Mouse (Mus musculus) Muller cell, postnatal 12 days (primary cell): ENCODE data around the gene Knop1.

Source experiments
- DNase-seq: peaks from one replicate; pipeline ENCODE4 v3.0.0-alpha.2; 2015; ENCODE audit errors: inconsistent ontology term

The Knop1 gene

DNA sequence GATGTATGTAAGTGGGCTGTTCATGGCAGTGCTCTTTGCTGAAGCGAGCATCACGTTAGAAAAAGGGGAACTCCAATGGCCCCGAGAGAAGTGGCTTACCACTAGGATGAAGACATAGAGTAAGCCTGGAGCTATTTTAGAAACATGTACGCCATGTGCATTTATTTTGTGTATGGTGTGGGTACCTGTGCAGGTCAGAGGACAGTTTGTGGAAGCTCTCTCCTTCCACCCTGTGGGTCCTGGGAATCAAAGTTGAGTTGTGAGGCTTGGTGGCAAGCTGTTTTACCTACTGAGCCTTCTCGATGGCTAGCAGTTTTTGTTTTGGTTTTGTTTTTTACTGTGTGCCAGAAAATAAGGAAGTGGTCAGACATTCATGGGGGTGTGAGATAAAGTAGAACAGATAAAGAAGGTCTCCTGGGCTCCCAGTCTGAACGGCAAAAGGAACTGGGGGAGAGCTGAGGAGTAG lies 57.9 kb downstream of the Knop1 start:
- DNase-seq: no peak

DNA sequence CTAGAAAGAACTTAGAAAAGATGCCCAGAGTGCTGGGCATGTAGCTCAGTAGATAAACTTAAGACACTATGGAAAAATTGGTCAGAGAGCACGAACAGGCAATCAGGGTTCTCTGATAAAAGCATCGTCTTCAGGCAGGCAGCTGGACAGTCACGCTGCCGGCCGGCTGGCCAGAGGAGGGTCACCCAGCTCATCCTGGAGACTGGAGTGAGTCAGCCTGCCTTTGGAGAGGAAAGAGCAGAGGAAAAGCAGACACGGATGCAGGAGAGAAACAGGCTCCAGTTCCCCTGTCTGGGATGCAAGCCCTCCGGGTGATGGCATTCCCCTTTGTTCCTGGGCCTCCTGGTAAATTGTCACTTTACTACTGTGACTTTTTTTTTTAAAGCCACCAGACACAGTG lies 58.5 kb downstream of the Knop1 start:
- no peak for DNase-seq

DNA sequence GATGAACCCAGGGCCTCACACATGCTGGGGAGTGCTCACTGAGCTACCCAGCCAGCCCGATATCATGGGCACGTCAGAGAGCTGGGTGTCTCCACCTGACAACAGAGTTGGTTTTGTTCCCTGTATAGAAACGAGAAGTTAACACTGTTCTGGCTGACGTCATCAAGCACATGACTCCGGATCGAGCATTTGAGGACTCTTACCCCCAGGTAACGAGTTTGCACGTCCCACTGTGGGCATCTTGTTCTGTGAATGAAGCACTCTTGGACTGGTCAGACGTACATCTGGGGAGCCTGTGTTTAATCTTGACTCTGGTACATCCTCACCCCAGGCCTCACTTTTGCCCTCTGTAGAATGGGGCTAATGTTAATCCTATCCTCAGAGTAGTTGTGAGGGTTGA lies 59.2 kb downstream of the Knop1 start:
- DNase-seq: no peak

GRCm38 (mm10) chr7:118795779-118796178 lies 60.3 kb downstream of the Knop1 start:
- no peak for DNase-seq

DNA sequence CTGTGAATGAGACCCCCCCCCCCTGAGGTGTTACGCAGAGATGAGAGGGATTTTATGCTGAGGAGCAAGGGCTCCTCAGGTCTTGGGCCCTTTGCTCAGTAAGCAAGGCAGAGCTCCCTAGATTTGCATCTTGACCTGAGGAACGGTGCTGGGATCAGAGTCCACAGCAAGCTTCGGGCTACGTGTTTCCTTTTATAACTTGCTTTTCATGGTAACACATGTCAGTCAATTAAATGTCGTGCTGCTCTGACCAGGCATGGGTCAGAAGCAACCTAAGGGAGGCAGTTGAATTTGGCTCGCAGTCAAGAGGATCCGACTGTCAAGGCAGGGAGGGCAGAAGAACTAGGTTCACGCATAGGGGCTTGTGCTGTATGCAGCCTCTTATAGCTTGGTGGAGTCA lies 62.2 kb downstream of the Knop1 start:
- DNase-seq: no peak
